Mouse (Mus musculus) liver, embryonic 14.5 days (tissue): ENCODE results near the gene Pepd.

Source experiments
- CTCF ChIP-seq: IDR thresholded peaks from 2 replicates; pipeline ENCODE4 v1.5.1; 2016; ENCODE audit warnings: antibody characterized with exemption, low read depth, control low read depth
- EP300 ChIP-seq: IDR thresholded peaks from 2 replicates; pipeline ENCODE4 v1.6.1; 2016; ENCODE audit warnings: antibody characterized with exemption, low read depth

- TF ChIP-seq CTCF (no peak), EP300 (no peak)
Observed at GRCm38 (mm10) chr7:35006661-35007060, 94.5 kb downstream of the Pepd start.
